Mouse (Mus musculus): ENCODE data around the gene Tmem53. TPM values are rescaled to one million over a fixed set of nuclear protein-coding genes. Genes with fewer than 3 reads are reported as not detected.

Gene Tmem53
- polyA plus RNA-seq, 1 experiment from 2014 or later: 4.9 TPM

- Histone ChIP-seq H3K4me3 (ENCODE audit: low read depth, low read length) (no peak overlapping the region), H3K27ac (ENCODE audit: low read depth, low read length) (no peak overlapping the region), H3K9me3 (ENCODE audit: control insufficient read depth, low read length) (no peaks in the 10 kb centered on the region), H3K4me1 (replicated peaks; ENCODE audit: control insufficient read depth, insufficient read depth, low read length) (peaks cover 12% of the 10 kb centered on the region), H3K4me2 (no peak overlapping the region), H3K27me3 (replicated peaks; ENCODE audit: control insufficient read depth, insufficient read depth, low read length) (peaks cover 65% of the 10 kb centered on the region), H3K36me3 (ENCODE audit: control insufficient read depth, insufficient read depth, low read length) (no peaks in the 10 kb centered on the region), H3K9ac (ENCODE audit: low read depth, low read length) (no peak overlapping the region)
- ATAC-seq (replicated peaks; ENCODE audit: low FRiP score): no peak
- WGBS: 33% methylated on average over 14 of the region's 14 CpGs
- no peak for DNase-seq (ENCODE audit: low spot score)
Measured at GRCm38 (mm10) chr4:117302027-117302806, 50.5 kb downstream of the Tmem53 start.

- Histone ChIP-seq H3K9ac (ENCODE audit: low read depth, low read length) (no peak overlapping the region), H3K27me3 (replicated peaks; ENCODE audit: control insufficient read depth, insufficient read depth, low read length) (peaks cover 71% of the 10 kb centered on the region), H3K4me3 (ENCODE audit: low read depth, low read length) (peak overlapping the region; percentile 49), H3K9me3 (ENCODE audit: control insufficient read depth, low read length) (no peaks in the 10 kb centered on the region), H3K4me1 (replicated peaks; ENCODE audit: control insufficient read depth, insufficient read depth, low read length) (peaks cover 12% of the 10 kb centered on the region), H3K4me2 (peak overlapping the region; percentile 89), H3K27ac (ENCODE audit: low read depth, low read length) (no peak overlapping the region), H3K36me3 (ENCODE audit: control insufficient read depth, insufficient read depth, low read length) (no peaks in the 10 kb centered on the region)
- no peak for DNase-seq (ENCODE audit: low spot score)
- no peak for ATAC-seq (replicated peaks; ENCODE audit: low FRiP score)
- 11% methylated on average over 30 of the region's 30 CpGs for WGBS
Measured at GRCm38 (mm10) chr4:117303581-117304238, 52.0 kb downstream of the Tmem53 start.

- Histone ChIP-seq H3K4me3 (ENCODE audit: low read depth, low read length) (peak overlapping the region; percentile 49), H3K9me3 (ENCODE audit: control insufficient read depth, low read length) (no peaks in the 10 kb centered on the region), H3K4me2 (peak overlapping the region; percentile 89), H3K9ac (ENCODE audit: low read depth, low read length) (peak overlapping the region; percentile 22; the same call in 1 of the 2 replicates), H3K27ac (ENCODE audit: low read depth, low read length) (no peak overlapping the region), H3K27me3 (replicated peaks; ENCODE audit: control insufficient read depth, insufficient read depth, low read length) (peaks cover 69% of the 10 kb centered on the region), H3K36me3 (ENCODE audit: control insufficient read depth, insufficient read depth, low read length) (no peaks in the 10 kb centered on the region), H3K4me1 (replicated peaks; ENCODE audit: control insufficient read depth, insufficient read depth, low read length) (peaks cover 12% of the 10 kb centered on the region)
- no peak; the same call in 1 of the 2 replicates for ATAC-seq (replicated peaks; ENCODE audit: low FRiP score)
- WGBS: 5% methylated on average over 54 of the region's 54 CpGs
- DNase-seq (ENCODE audit: low spot score): no peak
Measured at GRCm38 (mm10) chr4:117304239-117305025, 52.7 kb downstream of the Tmem53 start.

DNA sequence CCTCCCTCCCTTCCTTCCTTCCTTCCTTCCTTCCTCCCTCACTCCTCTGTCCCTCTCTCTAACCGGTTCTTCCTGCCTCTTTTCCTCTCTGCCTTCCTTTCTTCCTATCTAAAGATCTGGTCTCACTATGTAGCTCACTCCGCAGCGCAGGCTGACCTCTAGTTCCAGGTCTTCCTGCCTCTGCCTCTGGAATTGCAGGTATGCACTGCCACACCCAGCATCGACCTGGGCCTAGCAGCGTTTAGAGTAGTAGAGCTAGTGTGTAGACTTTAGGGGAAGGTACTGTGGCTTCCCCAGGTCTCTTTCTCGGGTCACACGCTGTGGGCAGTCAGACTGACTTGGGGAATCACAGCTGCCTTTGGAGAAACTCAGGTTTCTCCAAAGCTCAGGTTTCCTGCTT is 53.7 kb downstream of the Tmem53 start:
- no peak for ATAC-seq (replicated peaks; ENCODE audit: low FRiP score)
- peaks cover 68% of the 10 kb centered on the region for H3K27me3 ChIP-seq (replicated peaks; ENCODE audit: control insufficient read depth, insufficient read depth, low read length)
- DNase-seq (ENCODE audit: low spot score): no peak
- H3K9me3 ChIP-seq (ENCODE audit: control insufficient read depth, low read length): no peaks in the 10 kb centered on the region
- H3K9ac ChIP-seq (ENCODE audit: low read depth, low read length): no peak overlapping the region
- 40% methylated on average over 6 of the region's 7 CpGs for WGBS
- H3K36me3 ChIP-seq (ENCODE audit: control insufficient read depth, insufficient read depth, low read length): no peaks in the 10 kb centered on the region
- H3K27ac ChIP-seq (ENCODE audit: low read depth, low read length): no peak overlapping the region
- no peak overlapping the region for H3K4me2 ChIP-seq
- H3K4me3 ChIP-seq (ENCODE audit: low read depth, low read length): no peak overlapping the region
- H3K4me1 ChIP-seq (replicated peaks; ENCODE audit: control insufficient read depth, insufficient read depth, low read length): peaks cover 12% of the 10 kb centered on the region

GRCm38 (mm10) chr4:117307270-117307669 is 55.5 kb downstream of the Tmem53 start:
- Histone ChIP-seq H3K4me3 (ENCODE audit: low read depth, low read length) (no peak overlapping the region), H3K27ac (ENCODE audit: low read depth, low read length) (no peak overlapping the region), H3K9ac (ENCODE audit: low read depth, low read length) (no peak overlapping the region), H3K4me2 (no peak overlapping the region), H3K27me3 (replicated peaks; ENCODE audit: control insufficient read depth, insufficient read depth, low read length) (peaks cover 56% of the 10 kb centered on the region), H3K36me3 (ENCODE audit: control insufficient read depth, insufficient read depth, low read length) (no peaks in the 10 kb centered on the region), H3K9me3 (ENCODE audit: control insufficient read depth, low read length) (no peaks in the 10 kb centered on the region), H3K4me1 (replicated peaks; ENCODE audit: control insufficient read depth, insufficient read depth, low read length) (peaks cover 24% of the 10 kb centered on the region)
- WGBS: 62% methylated on average over 6 of the region's 6 CpGs
- ATAC-seq (replicated peaks; ENCODE audit: low FRiP score) (no peak), DNase-seq (ENCODE audit: low spot score) (no peak)

GRCm38 (mm10) chr4:117309427-117309826 is 57.7 kb downstream of the Tmem53 start:
- Histone ChIP-seq H3K4me3 (ENCODE audit: low read depth, low read length) (no peak overlapping the region), H3K9ac (ENCODE audit: low read depth, low read length) (no peak overlapping the region), H3K4me1 (replicated peaks; ENCODE audit: control insufficient read depth, insufficient read depth, low read length) (peaks cover 21% of the 10 kb centered on the region), H3K27me3 (replicated peaks; ENCODE audit: control insufficient read depth, insufficient read depth, low read length) (peaks cover 35% of the 10 kb centered on the region), H3K9me3 (ENCODE audit: control insufficient read depth, low read length) (no peaks in the 10 kb centered on the region), H3K4me2 (no peak overlapping the region), H3K36me3 (ENCODE audit: control insufficient read depth, insufficient read depth, low read length) (no peaks in the 10 kb centered on the region), H3K27ac (ENCODE audit: low read depth, low read length) (no peak overlapping the region)
- ATAC-seq (replicated peaks; ENCODE audit: low FRiP score): no peak
- DNase-seq (ENCODE audit: low spot score): no peak
- WGBS: 90% methylated on average over 1 of the region's 1 CpGs

GRCm38 (mm10) chr4:117311891-117312290 is 60.1 kb downstream of the Tmem53 start:
- DNase-seq (ENCODE audit: low spot score): no peak
- Histone ChIP-seq H3K27ac (ENCODE audit: low read depth, low read length) (peak overlapping the region; percentile 61), H3K4me2 (peak overlapping the region; percentile 62), H3K4me1 (replicated peaks; ENCODE audit: control insufficient read depth, insufficient read depth, low read length) (peaks cover 21% of the 10 kb centered on the region), H3K9ac (ENCODE audit: low read depth, low read length) (peak overlapping the region; percentile 21; the same call in 1 of the 2 replicates), H3K4me3 (ENCODE audit: low read depth, low read length) (no peak overlapping the region), H3K36me3 (ENCODE audit: control insufficient read depth, insufficient read depth, low read length) (no peaks in the 10 kb centered on the region), H3K27me3 (replicated peaks; ENCODE audit: control insufficient read depth, insufficient read depth, low read length) (peaks cover 31% of the 10 kb centered on the region), H3K9me3 (ENCODE audit: control insufficient read depth, low read length) (no peaks in the 10 kb centered on the region)
- ATAC-seq (replicated peaks; ENCODE audit: low FRiP score): no peak; the same call in 1 of the 2 replicates
- WGBS: 45% methylated on average over 5 of the region's 5 CpGs

GRCm38 (mm10) chr4:117312416-117313084 is 60.8 kb downstream of the Tmem53 start:
- peak overlapping the region; percentile 67 for H3K27ac ChIP-seq (ENCODE audit: low read depth, low read length)
- peak; percentile 96 for ATAC-seq (replicated peaks; ENCODE audit: low FRiP score)
- H3K9me3 ChIP-seq (ENCODE audit: control insufficient read depth, low read length): no peaks in the 10 kb centered on the region
- H3K4me2 ChIP-seq: peak overlapping the region; percentile 62
- H3K27me3 ChIP-seq (replicated peaks; ENCODE audit: control insufficient read depth, insufficient read depth, low read length): peaks cover 32% of the 10 kb centered on the region
- DNase-seq (ENCODE audit: low spot score): peak; percentile 76
- WGBS: 4% methylated on average over 26 of the region's 26 CpGs
- peak overlapping the region; percentile 21 for H3K9ac ChIP-seq (ENCODE audit: low read depth, low read length)
- no peaks in the 10 kb centered on the region for H3K36me3 ChIP-seq (ENCODE audit: control insufficient read depth, insufficient read depth, low read length)
- H3K4me3 ChIP-seq (ENCODE audit: low read depth, low read length): peak overlapping the region; percentile 27
- H3K4me1 ChIP-seq (replicated peaks; ENCODE audit: control insufficient read depth, insufficient read depth, low read length): peaks cover 26% of the 10 kb centered on the region

Measured in liver, embryonic 11.5 days (tissue).